Mouse (Mus musculus): Measurements from ENCODE around the gene Tubgcp2.

Gene Tubgcp2

GRCm38 (mm10) chr7:140047811-140048311, 11.4 kb upstream of the Tubgcp2 start:
- DNase-seq (ENCODE audit: extremely low spot score): peak; percentile 58

- no peak for DNase-seq (ENCODE audit: extremely low spot score)
Measured at GRCm38 (mm10) chr7:140045546-140045945, 9.1 kb upstream of the Tubgcp2 start.

DNA sequence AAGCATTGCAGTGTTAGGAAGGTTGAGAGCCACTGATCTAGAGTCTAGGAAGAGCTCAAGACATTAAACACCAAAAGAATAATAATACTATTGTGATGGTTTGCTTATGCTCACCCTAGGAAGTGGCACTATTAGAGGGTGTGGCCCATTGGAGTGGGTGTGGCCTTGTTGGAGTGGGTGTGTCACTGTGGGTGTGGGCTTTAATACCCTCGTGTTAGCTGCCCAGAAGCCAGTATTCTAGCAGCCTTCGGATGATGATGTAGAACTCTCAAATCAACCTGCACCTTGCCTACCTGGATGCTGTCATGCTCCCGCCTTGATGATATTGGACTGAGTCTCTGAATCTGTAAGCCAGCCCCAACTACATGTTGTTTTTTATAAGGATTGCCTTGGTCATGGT, 6.3 kb upstream of the Tubgcp2 start:
- DNase-seq (ENCODE audit: extremely low spot score): no peak

DNA sequence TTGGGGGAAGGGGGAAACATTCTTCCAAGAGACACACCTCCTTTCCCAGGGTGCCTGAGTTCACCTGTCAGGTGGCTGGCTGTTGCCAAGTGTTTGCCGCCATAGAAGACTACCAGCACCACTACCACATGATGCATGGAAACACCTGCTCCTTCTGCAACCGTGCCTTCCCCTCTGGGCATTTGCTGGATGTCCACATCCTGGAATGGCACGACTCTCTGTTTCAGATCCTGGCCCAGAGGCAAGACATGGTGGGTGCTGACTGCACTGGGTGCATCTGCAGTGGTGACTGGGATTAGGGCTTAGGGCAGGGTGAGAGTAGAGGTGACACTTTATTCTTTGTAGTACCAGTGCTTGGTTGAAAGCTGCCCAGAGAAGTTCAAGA, 694 bp upstream of the Tubgcp2 start:
- no peak for DNase-seq (ENCODE audit: extremely low spot score)

- no peak for DNase-seq (ENCODE audit: extremely low spot score)
Measured at GRCm38 (mm10) chr7:140035456-140035855, 1.0 kb downstream of the Tubgcp2 start.

- no peak for DNase-seq (ENCODE audit: extremely low spot score)
Measured at GRCm38 (mm10) chr7:140033386-140033785, 3.1 kb downstream of the Tubgcp2 start.

GRCm38 (mm10) chr7:140032366-140032765, 4.1 kb downstream of the Tubgcp2 start:
- no peak for DNase-seq (ENCODE audit: extremely low spot score)

- no peak for DNase-seq (ENCODE audit: extremely low spot score)
Measured at GRCm38 (mm10) chr7:140031771-140032170, 4.7 kb downstream of the Tubgcp2 start.

DNA sequence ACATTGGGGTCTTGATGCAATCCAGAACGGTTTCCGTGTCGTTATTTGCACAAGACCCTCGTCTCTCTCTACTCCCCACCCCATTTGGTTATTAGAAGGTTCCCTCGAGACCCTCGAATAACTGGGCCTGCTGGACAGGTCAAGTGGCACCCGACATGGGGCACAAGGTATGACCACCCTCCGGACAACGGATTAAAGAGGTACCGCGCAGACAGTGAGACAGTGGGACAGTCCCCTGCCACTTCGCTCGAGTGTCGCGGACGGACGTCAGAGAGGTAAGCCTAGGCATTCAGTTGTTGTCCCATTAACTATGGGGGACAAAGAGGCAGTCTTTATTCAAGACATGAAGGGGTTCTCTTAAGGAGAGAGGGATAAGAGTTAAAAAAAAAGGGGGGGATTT, 25.1 kb downstream of the Tubgcp2 start:
- no peak for DNase-seq (ENCODE audit: extremely low spot score)

DNA sequence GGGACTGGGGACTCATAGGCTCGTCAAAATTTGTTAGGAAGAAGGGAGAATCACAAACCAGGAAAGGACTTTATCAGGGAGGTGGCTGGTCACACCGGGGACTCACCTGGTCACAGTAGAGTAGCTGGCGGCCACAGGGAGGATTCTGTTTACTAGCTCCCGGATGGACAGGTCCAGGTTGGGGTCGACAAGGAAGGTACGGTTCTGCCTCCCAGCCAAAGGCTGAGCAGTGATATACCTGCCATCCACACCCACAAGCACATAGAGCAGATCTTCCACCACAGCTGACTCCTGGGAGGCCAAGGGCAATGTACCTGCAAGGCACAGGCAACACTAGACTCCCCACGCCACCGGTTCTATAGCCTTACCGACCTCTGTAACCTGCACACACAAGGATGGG, 28.7 kb downstream of the Tubgcp2 start:
- no peak for DNase-seq (ENCODE audit: extremely low spot score)

DNA sequence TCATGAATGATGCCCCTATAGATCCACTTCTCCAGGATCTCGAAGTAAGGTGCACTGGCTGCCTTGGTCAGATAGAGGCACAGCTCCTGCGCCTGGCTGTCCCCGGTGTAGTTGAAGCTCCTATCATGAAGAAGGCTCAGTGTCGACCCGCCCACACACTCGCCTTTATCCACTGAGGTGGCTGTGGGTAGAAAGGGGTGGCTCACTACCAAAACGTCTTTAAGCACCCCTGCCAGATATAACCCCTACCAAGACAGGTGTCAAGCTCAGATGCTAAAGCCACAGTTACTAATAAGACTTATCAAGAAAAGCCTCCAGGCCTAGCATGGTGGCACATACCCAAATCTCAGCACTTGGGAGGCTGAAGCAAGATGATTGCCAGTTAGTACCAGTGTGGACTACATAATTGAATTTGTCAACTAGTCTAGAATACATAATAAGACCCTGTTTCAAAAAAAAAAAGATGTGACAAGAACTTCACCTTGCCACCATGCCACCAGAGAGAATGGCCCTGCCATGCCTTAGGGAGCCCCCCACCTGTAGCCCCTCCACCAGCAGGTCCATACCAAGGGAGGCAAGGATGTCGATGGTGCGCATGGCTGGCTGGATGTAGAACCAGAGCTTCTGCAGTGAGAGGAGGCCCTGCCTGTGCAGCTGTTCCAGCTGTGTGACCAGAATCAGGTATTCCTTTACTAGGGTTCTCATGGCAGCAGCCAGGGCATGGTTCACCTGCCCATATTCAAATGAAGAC, 29.4 kb downstream of the Tubgcp2 start:
- no peak for DNase-seq (ENCODE audit: extremely low spot score)

DNA sequence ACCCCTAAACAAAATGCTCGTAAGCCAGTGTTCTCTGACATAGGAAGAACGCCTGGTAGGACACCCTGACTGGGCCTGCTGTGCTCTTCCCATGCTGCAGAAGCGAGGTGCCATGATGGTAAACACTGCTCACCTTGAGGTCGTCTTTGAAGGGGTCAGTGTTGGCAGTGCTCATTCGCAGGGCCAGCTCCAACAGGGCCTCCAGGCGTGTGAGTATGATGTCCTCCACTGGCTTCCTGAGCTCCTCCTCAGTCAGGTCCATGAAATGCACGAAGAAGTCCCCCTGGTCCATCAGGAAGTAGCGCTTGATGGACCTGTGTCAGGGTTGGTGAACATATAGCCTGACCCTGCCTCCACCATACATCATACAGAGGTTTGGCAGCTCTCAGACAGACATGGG, 31.8 kb downstream of the Tubgcp2 start:
- DNase-seq (ENCODE audit: extremely low spot score): no peak

DNA sequence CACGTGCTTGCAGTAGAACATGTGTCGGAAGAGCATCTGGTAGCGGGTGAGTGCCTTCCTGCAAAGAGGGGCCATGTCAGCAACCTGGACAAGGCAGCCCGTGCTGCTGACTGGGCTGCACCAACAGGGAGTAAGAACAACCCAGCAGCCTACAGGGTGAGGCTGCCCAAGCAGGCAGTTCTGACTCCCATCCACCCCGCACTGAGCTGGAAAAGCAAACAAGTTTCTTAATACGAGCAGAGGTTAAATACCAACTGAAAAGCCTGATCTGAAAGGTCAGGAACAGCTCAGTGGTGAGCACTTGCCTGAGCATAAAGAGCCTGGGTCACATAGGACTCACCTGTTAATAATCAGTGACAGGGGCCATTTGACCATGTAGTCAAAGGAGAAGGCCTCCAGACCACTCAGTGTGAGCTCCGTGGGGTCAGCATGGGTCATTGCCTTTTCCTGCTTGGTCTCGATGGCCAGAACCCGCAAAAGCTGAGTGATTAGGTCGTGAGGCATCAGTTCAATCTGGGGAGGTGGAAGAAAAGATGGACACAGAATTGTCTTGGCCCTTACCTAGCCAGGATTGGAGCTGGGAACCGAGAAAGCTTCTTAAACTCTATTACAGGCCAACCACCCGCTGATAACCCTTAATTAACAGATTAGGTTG, 35.3 kb downstream of the Tubgcp2 start:
- DNase-seq (ENCODE audit: extremely low spot score): peak; percentile 24

DNA sequence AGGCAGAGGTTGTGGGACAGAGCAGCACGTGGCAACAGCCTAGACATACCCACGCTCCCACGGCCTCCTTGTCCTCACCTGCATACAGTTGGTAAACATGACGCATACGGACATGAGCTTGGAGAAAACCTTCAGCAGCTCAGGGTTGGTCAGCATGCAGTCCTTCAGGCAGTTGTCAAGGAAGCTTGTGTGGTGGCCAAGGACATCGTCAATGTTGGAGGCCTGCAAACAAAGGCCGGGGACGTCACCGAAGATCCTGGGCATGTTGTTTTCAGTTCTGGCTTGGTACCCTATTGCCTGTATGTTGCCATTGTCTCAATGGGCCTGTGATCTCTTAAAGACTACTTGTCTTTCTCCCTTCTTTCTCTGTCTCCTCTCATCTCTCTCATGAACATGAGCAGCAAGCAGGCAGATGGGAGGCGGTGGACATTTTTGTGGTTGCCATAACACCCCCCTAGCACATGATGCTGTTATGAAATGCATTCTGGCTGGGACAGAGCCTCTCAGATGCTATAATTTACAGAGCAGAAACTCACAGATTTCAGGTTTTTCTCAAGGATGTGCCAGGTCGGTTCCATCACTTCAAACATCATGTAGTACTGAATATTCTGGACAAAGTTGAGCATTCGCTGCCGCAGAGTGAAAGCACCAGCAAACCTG, 37.6 kb downstream of the Tubgcp2 start:
- DNase-seq (ENCODE audit: extremely low spot score): no peak

DNA sequence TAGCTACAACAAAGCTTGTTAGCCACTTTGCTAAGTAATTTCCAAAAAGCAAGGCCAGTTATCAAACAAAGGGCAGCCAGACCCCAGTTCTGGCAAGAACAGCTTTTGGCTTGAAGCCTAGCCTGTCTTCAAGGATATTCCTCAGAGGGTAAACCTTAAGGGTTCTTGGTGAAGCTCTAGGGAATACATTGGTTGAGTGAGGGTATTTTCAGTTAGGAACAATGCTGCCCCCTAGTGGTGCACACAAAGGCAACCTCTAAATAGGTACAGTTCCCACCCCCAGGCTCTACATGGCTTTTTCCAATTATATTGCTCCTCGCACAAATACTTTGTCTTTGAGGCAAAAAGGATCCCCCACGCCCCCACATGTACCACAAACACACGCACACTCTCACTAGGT, 41.8 kb downstream of the Tubgcp2 start:
- peak; percentile 55 for DNase-seq (ENCODE audit: extremely low spot score)

DNA sequence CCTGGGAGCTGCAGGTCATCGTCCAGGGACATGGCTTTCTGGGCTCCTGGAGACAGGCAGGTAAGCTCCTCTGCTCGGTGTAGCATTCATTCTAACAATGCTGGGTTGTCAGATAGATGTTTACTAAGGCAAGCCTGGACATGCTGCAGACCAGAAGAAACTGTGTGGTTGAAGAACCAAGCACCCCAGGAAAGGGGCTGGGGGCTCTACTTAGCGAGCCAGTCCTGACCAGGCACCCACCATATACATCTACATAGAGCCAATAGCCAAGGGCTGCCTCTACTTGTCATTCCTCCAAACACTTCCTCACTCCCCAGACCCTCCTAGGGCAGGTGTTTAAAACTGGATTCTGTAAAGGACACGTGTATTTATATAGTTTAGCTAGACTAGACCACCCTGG, 42.3 kb downstream of the Tubgcp2 start:
- DNase-seq (ENCODE audit: extremely low spot score): no peak

DNA sequence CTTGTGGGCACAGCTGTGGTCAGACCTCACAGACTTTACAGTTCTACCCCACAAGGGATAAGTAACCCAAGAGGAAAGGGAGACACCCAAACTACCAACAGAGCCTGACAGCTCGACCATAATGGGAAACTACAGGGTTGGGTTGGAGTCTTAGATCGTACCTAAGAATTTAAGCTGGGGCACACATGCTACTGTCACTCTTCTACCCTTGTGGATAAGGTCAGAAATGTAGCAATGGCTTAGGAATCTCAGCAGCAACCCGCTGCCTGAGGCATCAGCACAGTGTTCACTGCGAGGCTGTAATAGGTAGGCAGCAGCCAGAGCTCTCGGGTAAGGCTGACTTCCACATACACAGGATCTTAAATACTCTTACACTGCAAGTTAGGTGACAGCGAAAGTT, 42.9 kb downstream of the Tubgcp2 start:
- DNase-seq (ENCODE audit: extremely low spot score): no peak

GRCm38 (mm10) chr7:139992406-139992805, 44.1 kb downstream of the Tubgcp2 start, which contains the start of gene Adam8:
TSS of gene Adam8 (minus strand) at chr7:139992562.
- DNase-seq (ENCODE audit: extremely low spot score): peak; percentile 16

DNA sequence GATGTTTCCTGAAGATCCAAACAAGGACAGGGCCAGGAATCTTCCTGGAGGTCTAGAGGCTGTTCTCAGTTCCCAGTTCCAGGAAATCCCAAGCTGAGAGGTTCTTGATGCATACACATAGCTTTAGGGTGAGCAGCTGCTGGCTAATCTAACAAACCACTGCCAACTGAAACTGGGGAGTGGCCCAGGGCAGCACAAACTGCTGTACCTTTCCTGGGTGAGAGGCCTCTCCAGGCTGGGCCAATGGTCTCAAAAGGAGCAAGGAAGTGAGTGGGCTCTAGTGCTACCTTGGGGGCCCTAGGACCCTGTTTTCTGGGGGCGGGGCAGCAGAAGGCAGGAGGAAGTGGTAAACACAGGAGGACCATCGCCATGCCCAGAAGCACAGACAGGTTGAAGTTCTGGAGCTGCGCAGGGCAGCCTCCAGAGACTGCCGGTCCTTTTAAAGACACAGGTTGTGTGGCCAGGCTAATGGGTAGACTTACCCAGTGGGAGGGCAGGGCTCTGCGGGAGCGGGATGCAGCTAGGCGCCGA, 45.5 kb downstream of the Tubgcp2 start:
- DNase-seq (ENCODE audit: extremely low spot score): no peak

- DNase-seq (ENCODE audit: extremely low spot score): no peak
Measured at GRCm38 (mm10) chr7:139988272-139988671, 48.2 kb downstream of the Tubgcp2 start.

- no peak for DNase-seq (ENCODE audit: extremely low spot score)
Measured at GRCm38 (mm10) chr7:139984505-139984904, 52.0 kb downstream of the Tubgcp2 start.

DNA sequence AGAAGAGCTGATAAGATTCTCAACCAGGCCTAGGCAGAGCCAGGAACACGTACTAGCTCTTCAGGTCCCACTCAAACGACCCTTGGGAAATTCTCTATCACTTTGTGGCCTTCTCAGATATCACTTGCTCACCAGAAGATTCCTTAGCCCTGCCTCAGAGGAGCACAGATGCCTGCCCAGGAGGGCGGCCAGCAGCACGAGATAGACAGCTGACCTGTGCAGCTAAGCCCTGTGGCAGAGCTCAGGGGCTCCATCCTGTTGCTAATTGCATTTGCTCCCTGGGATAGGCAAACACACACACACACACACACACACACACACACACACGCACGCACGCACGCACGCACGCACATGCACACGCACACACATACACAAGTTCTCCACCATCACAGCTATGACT, 54.4 kb downstream of the Tubgcp2 start:
- no peak for DNase-seq (ENCODE audit: extremely low spot score)

GRCm38 (mm10) chr7:139980778-139981177, 55.7 kb downstream of the Tubgcp2 start:
- no peak for DNase-seq (ENCODE audit: extremely low spot score)
